Mouse (Mus musculus) thymus, adult 2 months (tissue): ENCODE measurements around the gene 1700061G19Rik. TPM values are rescaled to one million over a fixed set of nuclear protein-coding genes. Genes with fewer than 3 reads are reported as not detected.

ENCODE experiments used
- DNase-seq: peaks from one replicate; pipeline ENCODE4 v3.0.0; 2021
- H3K27ac ChIP-seq: fragments of 200-500 bp; 2 replicates; pipeline ENCODE4 v1.5.1; 2012; ENCODE audit warnings: low read length, control low read depth; ENCODE audit not compliant: control insufficient read depth, insufficient read depth
- H3K27me3 ChIP-seq: fragments of 200-500 bp; 2 replicates; pipeline ENCODE4 v1.6.1; 2012; ENCODE audit warnings: mild to moderate bottlenecking, low read length, moderate library complexity, mixed read lengths; ENCODE audit not compliant: control insufficient read depth, insufficient read depth
- H3K36me3 ChIP-seq: fragments of 200-500 bp; 2 replicates; pipeline ENCODE4 v1.6.1; 2012; ENCODE audit warnings: mild to moderate bottlenecking, low read length, moderate library complexity; ENCODE audit not compliant: control insufficient read depth, insufficient read depth
- H3K4me1 ChIP-seq: fragments of 200-500 bp; replicated peaks from 2 replicates; pipeline ENCODE4 v1.6.1; 2012; ENCODE audit warnings: low read length; ENCODE audit not compliant: control insufficient read depth, insufficient read depth
- H3K4me3 ChIP-seq: fragments of 200-500 bp; 2 replicates; pipeline ENCODE4 v1.5.1; 2012; ENCODE audit warnings: mild to moderate bottlenecking, low read length, control low read depth, moderate library complexity; ENCODE audit not compliant: control insufficient read depth, insufficient read depth
- CTCF ChIP-seq: fragments of 200-500 bp; IDR thresholded peaks from 2 replicates; pipeline ENCODE4 v1.5.1; 2012; ENCODE audit warnings: mild to moderate bottlenecking, control low read depth, low read length, moderate library complexity, borderline replicate concordance; ENCODE audit not compliant: control insufficient read depth, poor library complexity, insufficient read depth; ENCODE audit errors: extremely low read depth
- POLR2A ChIP-seq: fragments of 200-500 bp; IDR thresholded peaks from 2 replicates; pipeline ENCODE4 v1.6.1; 2012; ENCODE audit warnings: mild to moderate bottlenecking, low read length, control low read depth, moderate library complexity; ENCODE audit not compliant: control insufficient read depth, poor library complexity, insufficient read depth; ENCODE audit errors: extremely low read depth
- WGBS: fragments of 180-500 bp; shearing (Covaris S2); methylation state at CpG from one replicate; pipeline ENCODE4 v1.1.7; 2018; 5-methylcytosine and 5-hydroxymethylcytosine counted together
- polyA plus RNA-seq: library from polyadenylated mRNA; depleted of rRNA; stranded (reverse); fragments of >200 nt; gene quantifications from 2 replicates; pipeline ENCODE4 v1.2.3, GENCODE M21; 2012; rRNA removed

Gene 1700061G19Rik
- 0.10 and 0.19 TPM in 2 replicates for polyA plus RNA-seq

- Histone ChIP-seq H3K27ac (no peak within 1 kb of the TSS), H3K4me1 (peaks cover 4% of the 10 kb centered on the region), H3K27me3 (no peaks in the 10 kb centered on the region), H3K36me3 (no peaks in the 10 kb centered on the region), H3K4me3 (no peak within 1 kb of the TSS)
- 73% methylated on average over 12 of the region's 12 CpGs for WGBS
- TF ChIP-seq CTCF, result no peak
- no peak for TF ChIP-seq POLR2A
- DNase-seq, result peak; percentile 41
These were observed at the start of gene 1700061G19Rik for GRCm38 (mm10) chr17:56874936-56875651. Gene 1700061G19Rik (plus strand): TSS chr17:56875477.

GRCm38 (mm10) chr17:56826718-56827117 lies 48.6 kb upstream of the 1700061G19Rik start:
- H3K36me3 ChIP-seq, result no peaks in the 10 kb centered on the region
- DNase-seq, result no peak
- H3K4me3 ChIP-seq, result no peak overlapping the region
- H3K27ac ChIP-seq, result no peak overlapping the region
- TF ChIP-seq CTCF (no peak), POLR2A (no peak)
- 100% methylated on average over 2 of the region's 2 CpGs for WGBS
- H3K27me3 ChIP-seq, result peaks cover 4% of the 10 kb centered on the region; the same call in 1 of the 2 replicates
- peaks cover 18% of the 10 kb centered on the region for H3K4me1 ChIP-seq

GRCm38 (mm10) chr17:56829171-56829570 lies 46.1 kb upstream of the 1700061G19Rik start:
- Histone ChIP-seq H3K27ac (no peak overlapping the region), H3K4me3 (no peak overlapping the region), H3K36me3 (no peaks in the 10 kb centered on the region), H3K27me3 (peaks cover 4% of the 10 kb centered on the region; the same call in 1 of the 2 replicates), H3K4me1 (peaks cover 18% of the 10 kb centered on the region)
- 77% methylated on average over 11 of the region's 11 CpGs for whole genome bisulfite sequencing
- no peak for TF ChIP-seq POLR2A
- TF ChIP-seq CTCF, result no peak
- DNase-seq, result no peak

GRCm38 (mm10) chr17:56829795-56830194 lies 45.5 kb upstream of the 1700061G19Rik start:
- no peak for TF ChIP-seq POLR2A
- no peak for TF ChIP-seq CTCF
- peak overlapping the region; percentile 46 for H3K4me3 ChIP-seq
- WGBS, result 20% methylated on average over 27 of the region's 27 CpGs
- H3K27me3 ChIP-seq, result peaks cover 4% of the 10 kb centered on the region; the same call in 1 of the 2 replicates
- peak; percentile 23 for DNase-seq
- peaks cover 18% of the 10 kb centered on the region for H3K4me1 ChIP-seq
- H3K36me3 ChIP-seq, result no peaks in the 10 kb centered on the region
- H3K27ac ChIP-seq, result no peak overlapping the region

GRCm38 (mm10) chr17:56830411-56831110 lies 44.7 kb upstream of the 1700061G19Rik start, which contains the start of gene Rfx2:
Gene Rfx2 (minus strand): TSS chr17:56831013.
- peak within 1 kb of the TSS; percentile 46 for H3K4me3 ChIP-seq
- H3K36me3 ChIP-seq, result no peaks in the 10 kb centered on the region
- WGBS, result 1% methylated on average over 59 of the region's 62 CpGs
- peaks cover 4% of the 10 kb centered on the region; the same call in 1 of the 2 replicates for H3K27me3 ChIP-seq
- H3K27ac ChIP-seq, result no peak within 1 kb of the TSS
- DNase-seq, result no peak
- H3K4me1 ChIP-seq, result peaks cover 18% of the 10 kb centered on the region
- no peak for TF ChIP-seq CTCF
- TF ChIP-seq POLR2A, result no peak

GRCm38 (mm10) chr17:56831111-56831816 lies 44.0 kb upstream of the 1700061G19Rik start:
- TF ChIP-seq CTCF, result peak; percentile 67
- peak; percentile 56; the same call in 1 of the 2 replicates for TF ChIP-seq POLR2A
- WGBS, result 1% methylated on average over 42 of the region's 42 CpGs
- peak overlapping the region; percentile 20 for H3K4me3 ChIP-seq
- H3K4me1 ChIP-seq, result peaks cover 18% of the 10 kb centered on the region
- peaks cover 4% of the 10 kb centered on the region; the same call in 1 of the 2 replicates for H3K27me3 ChIP-seq
- no peaks in the 10 kb centered on the region for H3K36me3 ChIP-seq
- H3K27ac ChIP-seq, result no peak overlapping the region
- peak; percentile 99 for DNase-seq
